Mouse (Mus musculus): ENCODE measurements at regions not wholly inside any gene's neighbourhood (a gene's known extent, or its start where the extent isn't known, plus 50 kb on each side); places are given as distances from the start of the nearest gene placed in this dataset.

GRCm38 (mm10) chr17:79172328-79172727 is 120.6 kb downstream of the Qpct start:
- TF ChIP-seq CTCF (IDR thresholded peaks at IDR 0.05; ENCODE audit: low read depth, low read length) (no peak), POLR2A (IDR thresholded peaks at IDR 0.05; ENCODE audit: borderline replicate concordance, low read depth, low read length) (no peak)
